Mouse (Mus musculus): ENCODE results near the gene Itsn1.

GRCm38 (mm10) chr16:91837558-91838041 lies 108.5 kb downstream of the Itsn1 start:
- TF ChIP-seq GATA1 (IDR thresholded peaks at IDR 0.05; ENCODE audit: borderline replicate concordance, low read length): no peak
- TF ChIP-seq FLI1 (IDR thresholded peaks at IDR 0.05; ENCODE audit: low read length): no peak

All from megakaryocyte, embryonic 14.5 days (primary cell).